Mouse (Mus musculus): ENCODE measurements around the gene Tnfsf13.
"Not testable (repeated sequence)": the region's sequence is repeated elsewhere in the genome, so short reads cannot be mapped to it uniquely, and the experiment has no call there.

- TF ChIP-seq TAL1, GATA1 (IDR thresholded peaks at IDR 0.05; ENCODE audit: low read length): not testable (repeated sequence)
Observed at GRCm38 (mm10) chr11:69702886-69703285, 17.3 kb upstream of the Tnfsf13 start.
